Mouse (Mus musculus) liver, embryonic 11.5 days (tissue): ENCODE measurements around the gene Slc1a2. TPM values are rescaled to one million over a fixed set of nuclear protein-coding genes. Genes with fewer than 3 reads are reported as not detected.

Experiments
- ATAC-seq: fragments of 200-750 bp; cut with Nextera tagmentation; replicated peaks from 2 replicates; pipeline ENCODE4 v1.8.0; 2017; ENCODE audit warnings: moderate number of reproducible peaks, mild to moderate bottlenecking, moderate TSS enrichment, moderate library complexity; ENCODE audit not compliant: low FRiP score
- DNase-seq: peaks from one replicate; pipeline ENCODE4 v3.0.0-alpha.2; 2017; ENCODE audit warnings: low spot score
- H3K27ac ChIP-seq: fragments of 300-500 bp; sonication (generic); 2 replicates; pipeline ENCODE4 v1.5.1; 2014; ENCODE audit warnings: mild to moderate bottlenecking, low read depth, low read length, control low read depth
- H3K27me3 ChIP-seq: fragments of 300-500 bp; sonication (generic); replicated peaks from 2 replicates; pipeline ENCODE4 v1.6.1; 2014; ENCODE audit warnings: low read length, mixed read lengths; ENCODE audit not compliant: control insufficient read depth, insufficient read depth
- H3K36me3 ChIP-seq: fragments of 300-500 bp; sonication (generic); 2 replicates; pipeline ENCODE4 v1.6.1; 2014; ENCODE audit warnings: mild to moderate bottlenecking, low read length, moderate library complexity, mixed read lengths; ENCODE audit not compliant: control insufficient read depth, insufficient read depth
- H3K4me1 ChIP-seq: fragments of 300-500 bp; sonication (generic); replicated peaks from 2 replicates; pipeline ENCODE4 v1.6.1; 2014; ENCODE audit warnings: low read length, mixed read lengths; ENCODE audit not compliant: control insufficient read depth, insufficient read depth
- H3K4me2 ChIP-seq: fragments of 300-500 bp; sonication (generic); 2 replicates; pipeline ENCODE4 v1.6.1; 2014; ENCODE audit warnings: mild to moderate bottlenecking, control low read depth, moderate library complexity
- H3K4me3 ChIP-seq: fragments of 300-500 bp; sonication (generic); 2 replicates; pipeline ENCODE4 v1.5.1; 2014; ENCODE audit warnings: low read depth, low read length, control low read depth
- H3K9ac ChIP-seq: fragments of 300-500 bp; sonication (generic); 2 replicates; pipeline ENCODE4 v1.6.1; 2014; ENCODE audit warnings: low read depth, low read length, control low read depth
- H3K9me3 ChIP-seq: fragments of 300-500 bp; sonication (generic); 2 replicates; pipeline ENCODE4 v1.6.1; 2016; ENCODE audit warnings: low read length, inconsistent platforms, mixed read lengths; ENCODE audit not compliant: control insufficient read depth
- WGBS: fragments of 180-500 bp; shearing (Covaris S2); extraction: QIAGEN DNeasy Blood & Tissue Kit; methylation state at CpG from one replicate; pipeline ENCODE4 v1.1.7; 2014; 5-methylcytosine and 5-hydroxymethylcytosine counted together
- polyA plus RNA-seq: library from polyadenylated mRNA; unstranded; fragments of >200 nt; fragmentation: Nextera tagmentation; extraction: Ambion mirVana; gene quantifications from 2 replicates; pipeline ENCODE4 v1.2.1, GENCODE M21; 2014

Slc1a2 gene
- polyA plus RNA-seq, 1 experiment from 2014 or later = 0.43 TPM

- 68% methylated on average over 2 of the region's 2 CpGs for WGBS
These were observed 76.6 kb downstream of the Slc1a2 start for GRCm38 (mm10) chr2:102735031-102735430.

GRCm38 (mm10) chr2:102735811-102736210 lies 77.4 kb downstream of the Slc1a2 start:
- no peaks in the 10 kb centered on the region for H3K36me3 ChIP-seq
- no peak overlapping the region for H3K4me3 ChIP-seq
- H3K4me1 ChIP-seq = peaks cover 8% of the 10 kb centered on the region; the same call in 1 of the 2 replicates
- H3K4me2 ChIP-seq = no peak overlapping the region
- H3K27ac ChIP-seq = no peak overlapping the region
- DNase-seq (no peak), ATAC-seq (no peak)
- 89% methylated on average over 9 of the region's 9 CpGs for WGBS
- H3K9ac ChIP-seq = no peak overlapping the region
- no peaks in the 10 kb centered on the region for H3K27me3 ChIP-seq
- H3K9me3 ChIP-seq = no peaks in the 10 kb centered on the region

More at GRCm38 (mm10) chr2:102735031-102735430, 76.6 kb downstream of the Slc1a2 start:
- Histone ChIP-seq H3K27ac (no peak overlapping the region), H3K36me3 (no peaks in the 10 kb centered on the region), H3K4me1 (peaks cover 8% of the 10 kb centered on the region; the same call in 1 of the 2 replicates), H3K4me2 (no peak overlapping the region), H3K27me3 (no peaks in the 10 kb centered on the region), H3K9ac (no peak overlapping the region), H3K4me3 (no peak overlapping the region), H3K9me3 (no peaks in the 10 kb centered on the region)
- DNase-seq (no peak), ATAC-seq (no peak)

GRCm38 (mm10) chr2:102736490-102736889 lies 78.0 kb downstream of the Slc1a2 start:
- 74% methylated on average over 5 of the region's 5 CpGs for WGBS
- no peak for DNase-seq
- H3K4me1 ChIP-seq = peaks cover 8% of the 10 kb centered on the region; the same call in 1 of the 2 replicates
- H3K27ac ChIP-seq = no peak overlapping the region
- ATAC-seq = no peak
- H3K4me3 ChIP-seq = no peak overlapping the region
- H3K4me2 ChIP-seq = no peak overlapping the region
- no peaks in the 10 kb centered on the region for H3K36me3 ChIP-seq
- H3K9me3 ChIP-seq = no peaks in the 10 kb centered on the region
- H3K9ac ChIP-seq = no peak overlapping the region
- no peaks in the 10 kb centered on the region for H3K27me3 ChIP-seq

- Histone ChIP-seq H3K9me3 (no peaks in the 10 kb centered on the region), H3K36me3 (no peaks in the 10 kb centered on the region), H3K4me3 (no peak overlapping the region), H3K4me2 (no peak overlapping the region), H3K27ac (no peak overlapping the region), H3K4me1 (peaks cover 6% of the 10 kb centered on the region; the same call in 1 of the 2 replicates), H3K9ac (no peak overlapping the region), H3K27me3 (no peaks in the 10 kb centered on the region)
- WGBS = 77% methylated on average over 1 of the region's 1 CpGs
- DNase-seq (no peak), ATAC-seq (no peak)
These were observed 80.4 kb downstream of the Slc1a2 start for GRCm38 (mm10) chr2:102738852-102739251.

GRCm38 (mm10) chr2:102742685-102743084 lies 84.2 kb downstream of the Slc1a2 start:
- no peak overlapping the region for H3K4me3 ChIP-seq
- 50% methylated on average over 5 of the region's 5 CpGs for WGBS
- no peak overlapping the region for H3K4me2 ChIP-seq
- no peaks in the 10 kb centered on the region for H3K27me3 ChIP-seq
- ATAC-seq (no peak), DNase-seq (no peak)
- H3K9ac ChIP-seq = no peak overlapping the region
- H3K4me1 ChIP-seq = peaks cover 17% of the 10 kb centered on the region; the same call in 1 of the 2 replicates
- no peaks in the 10 kb centered on the region for H3K9me3 ChIP-seq
- H3K36me3 ChIP-seq = no peaks in the 10 kb centered on the region
- no peak overlapping the region for H3K27ac ChIP-seq

GRCm38 (mm10) chr2:102743918-102744696 lies 85.6 kb downstream of the Slc1a2 start:
- Histone ChIP-seq H3K27me3 (no peaks in the 10 kb centered on the region), H3K4me2 (no peak overlapping the region), H3K27ac (no peak overlapping the region), H3K36me3 (no peaks in the 10 kb centered on the region), H3K9ac (no peak overlapping the region), H3K9me3 (no peaks in the 10 kb centered on the region), H3K4me3 (no peak overlapping the region), H3K4me1 (peaks cover 17% of the 10 kb centered on the region; the same call in 1 of the 2 replicates)
- WGBS = 50% methylated on average over 10 of the region's 10 CpGs
- ATAC-seq (no peak; the same call in 1 of the 2 replicates), DNase-seq (no peak)

GRCm38 (mm10) chr2:102745259-102745906 lies 86.9 kb downstream of the Slc1a2 start:
- Histone ChIP-seq H3K9me3 (no peaks in the 10 kb centered on the region), H3K4me1 (peaks cover 17% of the 10 kb centered on the region; the same call in 1 of the 2 replicates), H3K27me3 (no peaks in the 10 kb centered on the region), H3K4me3 (no peak overlapping the region), H3K27ac (peak overlapping the region; percentile 26; the same call in 1 of the 2 replicates), H3K9ac (no peak overlapping the region), H3K4me2 (0 out of 2 replicates have a peak overlapping the region, but pooled peaks have one; percentile 3), H3K36me3 (no peaks in the 10 kb centered on the region)
- DNase-seq = peak; percentile 60
- 13% methylated on average over 7 of the region's 7 CpGs for WGBS
- peak; percentile 96 for ATAC-seq

GRCm38 (mm10) chr2:102747758-102748157 lies 89.3 kb downstream of the Slc1a2 start:
- Histone ChIP-seq H3K4me1 (peaks cover 17% of the 10 kb centered on the region; the same call in 1 of the 2 replicates), H3K4me2 (no peak overlapping the region), H3K9me3 (no peaks in the 10 kb centered on the region), H3K27ac (no peak overlapping the region), H3K4me3 (no peak overlapping the region), H3K36me3 (no peaks in the 10 kb centered on the region), H3K9ac (no peak overlapping the region), H3K27me3 (no peaks in the 10 kb centered on the region)
- ATAC-seq = no peak
- WGBS = 72% methylated on average over 3 of the region's 3 CpGs
- no peak for DNase-seq
